Mouse (Mus musculus) MN1 (cell line): Measurements from ENCODE around the gene Ccdc130.

ENCODE experiments used
- DNase-seq: peaks from one replicate; pipeline ENCODE4 v3.0.0-alpha.2; 2016; ENCODE audit warnings: low spot score

Ccdc130 gene

DNA sequence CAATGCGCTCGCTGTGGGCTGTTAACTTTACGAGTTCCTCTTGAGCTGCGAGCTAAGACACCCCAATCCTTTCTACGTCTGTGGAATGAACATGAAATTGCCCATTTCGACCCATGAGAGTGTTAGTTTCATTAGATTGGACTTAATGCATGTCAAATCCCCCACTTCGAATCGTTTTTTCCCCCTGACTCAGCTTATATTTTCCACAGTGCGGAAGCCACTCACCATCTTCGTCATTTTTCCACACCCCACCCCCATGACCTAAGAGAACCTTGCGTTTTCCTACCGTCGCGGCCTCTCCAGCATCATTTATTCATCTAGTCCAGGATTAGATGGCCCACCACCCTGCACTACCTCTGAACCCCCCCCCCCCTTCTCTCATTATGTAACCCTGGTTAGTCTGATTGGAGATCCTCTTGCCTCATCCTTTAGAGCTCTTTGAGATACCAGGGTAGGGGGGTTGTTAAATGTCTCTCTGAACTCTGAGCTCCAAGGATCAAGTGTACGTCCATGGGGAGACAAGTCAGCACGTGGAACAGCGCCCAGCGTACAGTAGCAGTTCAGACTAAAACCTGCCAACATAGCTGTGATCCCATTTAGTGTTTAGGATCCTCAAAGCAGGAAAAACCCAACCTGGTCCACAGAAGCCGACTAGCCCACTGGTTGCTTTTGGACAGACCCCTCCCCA, 32.5 kb downstream of the Ccdc130 start:
- DNase-seq, result peak; percentile 64

- peak; percentile 99 for DNase-seq
Observed at GRCm38 (mm10) chr8:84236998-84237473, 33.1 kb downstream of the Ccdc130 start, which contains the start of gene Zswim4. Gene Zswim4, minus strand, starts transcription at chr8:84237055.

- DNase-seq, result no peak
Observed at GRCm38 (mm10) chr8:84236410-84236997, 33.7 kb downstream of the Ccdc130 start.

DNA sequence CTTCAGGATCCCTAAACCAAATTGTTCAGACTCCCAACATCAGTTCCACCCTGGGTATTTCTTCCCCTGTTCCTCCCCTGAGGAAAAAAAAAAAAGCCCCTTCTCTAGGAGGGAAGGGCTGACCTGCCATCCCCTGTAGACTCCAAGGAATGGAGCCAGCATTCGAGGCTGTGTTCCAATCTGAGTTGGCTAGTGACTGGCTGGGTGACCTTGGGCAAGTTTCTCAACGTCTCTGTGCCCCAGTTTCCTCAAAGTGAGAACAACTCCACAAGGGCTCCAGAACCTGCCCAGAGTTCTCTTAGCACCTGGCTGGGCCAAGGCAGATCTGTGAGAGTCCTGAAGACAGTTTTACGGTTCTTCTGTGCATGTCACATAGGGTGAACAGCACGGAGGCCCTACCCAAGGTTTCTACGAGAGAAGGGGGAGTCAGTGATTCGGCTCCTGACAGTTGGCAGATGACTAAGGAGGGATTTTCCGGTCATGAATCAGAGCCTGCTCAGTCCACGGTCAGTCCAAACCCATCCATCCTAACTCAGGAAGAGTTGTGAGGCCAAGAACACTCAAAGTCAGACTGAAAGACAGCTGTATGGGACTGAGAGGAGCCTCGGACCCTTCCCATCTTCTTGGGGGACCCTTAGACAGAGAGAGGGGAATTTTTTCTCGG, 34.3 kb downstream of the Ccdc130 start:
- peak; percentile 52 for DNase-seq

- DNase-seq, result no peak
Observed at GRCm38 (mm10) chr8:84233055-84233454, 37.1 kb downstream of the Ccdc130 start.

DNA sequence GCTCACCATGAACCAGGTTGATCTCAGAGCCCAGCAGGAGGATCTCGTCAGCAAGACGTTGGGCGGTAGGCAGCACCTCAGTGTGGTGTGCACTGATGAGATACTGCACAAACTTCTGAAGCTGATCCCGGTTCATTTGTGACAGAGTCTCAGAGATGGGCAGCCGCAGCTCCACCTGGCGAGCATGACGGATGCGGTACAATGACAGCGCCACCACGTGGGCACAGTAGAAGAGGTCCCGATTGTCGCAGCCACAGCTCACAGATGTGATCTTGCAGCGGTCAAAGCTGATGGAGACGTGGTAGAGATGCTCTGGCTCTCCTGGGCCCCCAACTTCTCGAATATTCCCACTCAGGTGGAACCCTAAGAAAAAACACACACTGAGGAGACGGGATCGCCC, 39.4 kb downstream of the Ccdc130 start:
- no peak for DNase-seq

GRCm38 (mm10) chr8:84223322-84224029, 46.7 kb downstream of the Ccdc130 start:
- no peak for DNase-seq

- DNase-seq, result no peak
Observed at GRCm38 (mm10) chr8:84222566-84223165, 47.5 kb downstream of the Ccdc130 start.

- DNase-seq, result no peak
Observed at GRCm38 (mm10) chr8:84220105-84220504, 50.1 kb downstream of the Ccdc130 start.

- no peak for DNase-seq
Observed at GRCm38 (mm10) chr8:84218143-84218542, 52.0 kb downstream of the Ccdc130 start.

DNA sequence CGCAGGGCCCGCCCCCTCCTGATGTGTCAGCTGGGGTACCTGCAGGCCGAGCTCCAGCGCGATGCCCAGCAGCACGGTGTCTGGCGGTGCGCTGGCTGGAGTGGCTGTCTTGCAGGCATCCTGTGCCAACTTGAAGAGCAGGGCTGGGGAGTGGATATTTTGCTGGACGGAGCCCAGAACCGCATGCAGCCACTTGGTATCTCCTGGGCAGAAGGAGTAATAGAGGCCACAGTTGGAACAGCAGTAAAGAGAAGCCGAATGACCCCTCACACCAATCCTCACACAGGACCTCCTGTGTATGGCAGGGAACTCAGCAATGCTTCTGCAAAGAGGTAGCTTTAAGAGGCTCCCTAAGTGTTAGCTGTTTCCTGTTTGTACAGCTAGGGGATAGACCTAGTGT, 53.0 kb downstream of the Ccdc130 start:
- DNase-seq, result no peak

GRCm38 (mm10) chr8:84213277-84213676, 56.9 kb downstream of the Ccdc130 start:
- DNase-seq, result no peak

- DNase-seq, result no peak
Observed at GRCm38 (mm10) chr8:84211881-84212563, 58.2 kb downstream of the Ccdc130 start.

- DNase-seq, result no peak
Observed at GRCm38 (mm10) chr8:84211202-84211601, 59.0 kb downstream of the Ccdc130 start.

DNA sequence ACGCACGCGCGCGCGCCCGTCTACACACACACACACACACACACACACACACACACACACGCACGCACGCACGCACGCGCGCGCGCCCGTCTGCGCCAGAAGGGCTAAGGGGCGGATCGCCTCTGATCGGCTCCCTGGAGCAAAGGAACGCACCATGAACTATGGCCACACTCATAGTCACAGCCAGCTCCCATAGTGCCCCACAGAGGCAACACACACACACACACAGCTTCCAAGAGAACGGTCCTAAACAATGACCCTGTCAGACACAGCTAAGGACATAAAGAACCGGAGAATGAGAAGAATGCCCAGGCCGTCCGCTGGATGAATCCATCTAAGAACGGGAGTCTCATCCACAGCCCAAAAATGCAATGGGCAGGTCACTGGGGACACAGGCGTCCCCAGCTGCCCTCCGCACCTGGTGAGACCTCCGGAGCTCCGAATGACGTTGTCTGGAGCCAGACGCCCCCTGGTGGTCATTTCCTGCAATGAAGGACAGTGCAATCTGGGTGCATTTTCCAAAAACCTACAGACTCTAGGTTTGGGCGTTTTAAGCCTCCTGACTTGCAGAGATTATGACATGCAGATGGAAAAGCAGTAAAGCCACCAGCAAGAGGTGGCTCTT, 59.9 kb downstream of the Ccdc130 start:
- peak; percentile 88 for DNase-seq

DNA sequence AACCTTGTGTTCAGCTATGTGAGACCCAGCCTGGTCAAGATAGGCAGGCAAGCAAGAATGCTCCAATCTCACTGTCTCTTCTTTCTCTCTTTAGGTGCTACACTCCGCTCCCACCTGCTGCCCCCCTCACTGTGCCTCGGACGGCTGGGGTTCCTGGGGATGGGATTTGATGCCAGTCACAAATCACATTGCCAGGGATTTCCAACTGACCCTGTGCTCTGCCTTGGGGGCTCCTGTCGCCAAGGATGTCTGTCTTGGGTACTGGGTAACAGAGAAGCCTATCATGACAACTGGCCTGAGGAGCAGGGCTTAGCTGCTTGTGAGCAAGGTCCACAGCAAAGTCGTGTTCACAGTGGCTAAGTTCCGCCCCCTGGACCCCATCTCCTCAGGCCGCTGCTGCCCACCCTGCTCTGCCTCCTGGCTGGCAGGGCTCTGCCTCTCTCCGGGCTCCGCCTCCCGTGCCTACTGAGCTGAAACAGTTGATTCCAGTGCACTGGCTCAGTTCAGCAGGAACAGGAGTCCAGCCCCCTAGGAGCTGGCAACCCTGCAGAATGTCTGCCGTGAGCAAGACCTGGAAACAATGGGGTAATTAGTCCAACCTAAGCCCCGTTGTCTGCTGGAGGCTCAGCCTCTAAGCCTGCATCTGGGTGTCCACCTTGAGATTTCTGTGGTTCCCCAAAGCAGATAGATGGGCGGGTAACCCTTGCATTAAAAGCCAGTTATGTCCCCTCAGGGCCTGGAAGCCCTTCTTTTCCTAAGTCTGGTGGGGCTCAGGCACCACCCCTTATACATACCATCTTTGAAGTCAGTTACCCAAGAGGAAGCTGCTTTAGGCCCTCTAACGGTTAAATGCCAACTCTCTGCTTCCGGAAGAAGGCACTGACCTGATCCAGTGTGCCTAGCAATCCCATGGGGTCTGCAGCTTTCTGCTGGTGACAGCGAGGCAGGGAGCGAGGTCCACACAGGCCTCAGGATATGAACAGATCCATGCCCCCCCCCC, 61.5 kb downstream of the Ccdc130 start:
- DNase-seq, result no peak

DNA sequence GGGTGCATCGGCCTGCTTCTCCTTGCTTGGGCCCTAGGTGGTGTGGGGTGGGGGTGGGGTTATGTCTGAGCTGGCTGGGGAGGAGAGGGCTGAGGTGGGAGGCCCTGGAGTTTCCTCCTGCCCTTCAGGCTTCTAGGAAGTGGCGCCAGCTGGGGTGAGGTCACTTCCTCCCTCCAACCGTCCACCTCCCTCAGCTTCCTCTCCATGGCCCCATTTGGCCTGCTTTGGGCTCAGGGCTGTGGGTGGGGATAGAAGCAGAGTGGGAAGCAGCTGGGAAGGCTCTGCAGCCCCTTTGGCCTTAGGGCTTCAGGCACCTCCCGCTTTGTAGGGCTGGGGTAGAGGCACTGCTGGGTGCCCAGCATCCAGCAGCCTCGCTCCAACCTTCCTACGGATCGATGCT, 62.4 kb downstream of the Ccdc130 start:
- no peak for DNase-seq
